Mouse (Mus musculus) liver, adult 2 months (tissue): ENCODE measurements around the gene Kif6. TPM values are rescaled to one million over a fixed set of nuclear protein-coding genes. Genes with fewer than 3 reads are reported as not detected.

Experiments used
- DNase-seq: peaks from one replicate; pipeline ENCODE4 v3.0.0-alpha.2; 2011; ENCODE audit warnings: low read depth, low spot score; ENCODE audit errors: extremely low read depth
- H3K27ac ChIP-seq: fragments of 200-500 bp; replicated peaks from 2 replicates; pipeline ENCODE4 v1.5.1; 2012; ENCODE audit warnings: low read depth, mild to moderate bottlenecking, control low read depth, inconsistent platforms, low read length; ENCODE audit not compliant: insufficient read depth
- H3K27me3 ChIP-seq: fragments of 200-500 bp; 2 replicates; pipeline ENCODE4 v1.6.1; 2012; ENCODE audit warnings: mild to moderate bottlenecking, moderate library complexity, low read length, inconsistent platforms; ENCODE audit not compliant: control insufficient read depth, insufficient read depth
- H3K36me3 ChIP-seq: fragments of 200-500 bp; 2 replicates; pipeline ENCODE4 v1.6.1; 2012; ENCODE audit warnings: low read length, inconsistent platforms; ENCODE audit not compliant: control insufficient read depth, insufficient read depth
- H3K4me1 ChIP-seq: fragments of 200-500 bp; 2 replicates; pipeline ENCODE4 v1.6.1; 2011; ENCODE audit warnings: low read length; ENCODE audit not compliant: control insufficient read depth, insufficient read depth
- H3K4me3 ChIP-seq: fragments of 200-500 bp; 2 replicates; pipeline ENCODE4 v1.5.1; 2011; ENCODE audit warnings: low read depth, mild to moderate bottlenecking, control low read depth, low read length, moderate library complexity; ENCODE audit not compliant: insufficient read depth
- H3K79me2 ChIP-seq: fragments of 200-500 bp; 2 replicates; pipeline ENCODE4 v1.6.1; 2012; ENCODE audit warnings: inconsistent platforms, mild to moderate bottlenecking, low read length, moderate library complexity; ENCODE audit not compliant: control insufficient read depth, insufficient read depth
- H3K9ac ChIP-seq: fragments of 200-500 bp; 2 replicates; pipeline ENCODE4 v1.6.1; 2012; ENCODE audit warnings: low read depth, mild to moderate bottlenecking, control low read depth, inconsistent platforms, low read length
- CTCF ChIP-seq: fragments of 200-500 bp; IDR thresholded peaks from 2 replicates; pipeline ENCODE4 v1.5.1; 2011; ENCODE audit warnings: low read depth, low read length, control low read depth
- POLR2A ChIP-seq: fragments of 200-500 bp; IDR thresholded peaks from 2 replicates; pipeline ENCODE4 v1.6.1; 2011; ENCODE audit warnings: low read length, control low read depth; ENCODE audit not compliant: insufficient read depth; ENCODE audit errors: extremely low read depth
- WGBS: fragments of 180-500 bp; shearing (Covaris S2); methylation state at CpG from one replicate; pipeline ENCODE4 v1.1.7; 2018; 5-methylcytosine and 5-hydroxymethylcytosine counted together
- polyA plus RNA-seq: library from polyadenylated mRNA; depleted of rRNA; stranded (reverse); fragments of >200 nt; gene quantifications from 2 replicates; pipeline ENCODE4 v1.2.3, GENCODE M21; 2012
- total RNA-seq: library from RNA; depleted of rRNA; stranded (reverse); fragments of >200 nt; gene quantifications from 2 replicates; pipeline ENCODE4 v1.2.3, GENCODE M21; 2014

The Kif6 gene
- total and polyA plus RNA-seq, 2 experiments = not detected

GRCm38 (mm10) chr17:49927611-49928010 lies 312.7 kb downstream of the Kif6 start:
- no peaks in the 10 kb centered on the region for H3K79me2 ChIP-seq
- H3K27me3 ChIP-seq = no peaks in the 10 kb centered on the region
- H3K36me3 ChIP-seq = no peaks in the 10 kb centered on the region
- H3K9ac ChIP-seq = no peak overlapping the region
- DNase-seq = no peak
- no peak overlapping the region for H3K27ac ChIP-seq
- 79% methylated on average over 2 of the region's 2 CpGs for WGBS
- no peak for TF ChIP-seq POLR2A
- no peak for TF ChIP-seq CTCF
- no peaks in the 10 kb centered on the region for H3K4me1 ChIP-seq
- no peak overlapping the region for H3K4me3 ChIP-seq

- Histone ChIP-seq H3K4me3 (no peak overlapping the region), H3K4me1 (no peaks in the 10 kb centered on the region), H3K79me2 (no peaks in the 10 kb centered on the region), H3K36me3 (no peaks in the 10 kb centered on the region), H3K9ac (no peak overlapping the region), H3K27me3 (no peaks in the 10 kb centered on the region), H3K27ac (no peak overlapping the region)
- WGBS = 55% methylated on average over 3 of the region's 3 CpGs
- TF ChIP-seq POLR2A (no peak), CTCF (no peak)
- no peak for DNase-seq
Observed at GRCm38 (mm10) chr17:49933806-49934205, 318.9 kb downstream of the Kif6 start.

- Histone ChIP-seq H3K27ac (no peak overlapping the region), H3K27me3 (no peaks in the 10 kb centered on the region), H3K4me3 (no peak overlapping the region), H3K9ac (no peak overlapping the region), H3K79me2 (no peaks in the 10 kb centered on the region), H3K36me3 (no peaks in the 10 kb centered on the region), H3K4me1 (no peaks in the 10 kb centered on the region)
- no peak for DNase-seq
- 57% methylated on average over 4 of the region's 4 CpGs for WGBS
- TF ChIP-seq CTCF = no peak
- TF ChIP-seq POLR2A = no peak
Observed at GRCm38 (mm10) chr17:49934586-49934985, 319.6 kb downstream of the Kif6 start.

GRCm38 (mm10) chr17:49935602-49936205 lies 320.8 kb downstream of the Kif6 start:
- Histone ChIP-seq H3K79me2 (no peaks in the 10 kb centered on the region), H3K4me1 (no peaks in the 10 kb centered on the region), H3K27me3 (no peaks in the 10 kb centered on the region), H3K27ac (no peak overlapping the region), H3K36me3 (no peaks in the 10 kb centered on the region), H3K9ac (no peak overlapping the region), H3K4me3 (no peak overlapping the region)
- DNase-seq = peak; percentile 18
- 6% methylated on average over 4 of the region's 4 CpGs for WGBS
- TF ChIP-seq CTCF (peak; percentile 98), POLR2A (no peak)

GRCm38 (mm10) chr17:49936214-49936613 lies 321.3 kb downstream of the Kif6 start:
- TF ChIP-seq CTCF = no peak
- no peak for TF ChIP-seq POLR2A
- H3K79me2 ChIP-seq = no peaks in the 10 kb centered on the region
- no peak for DNase-seq
- no peaks in the 10 kb centered on the region for H3K4me1 ChIP-seq
- no peaks in the 10 kb centered on the region for H3K36me3 ChIP-seq
- no peaks in the 10 kb centered on the region for H3K27me3 ChIP-seq
- no peak overlapping the region for H3K27ac ChIP-seq
- H3K9ac ChIP-seq = no peak overlapping the region
- 43% methylated on average over 2 of the region's 2 CpGs for WGBS
- H3K4me3 ChIP-seq = no peak overlapping the region

- no peaks in the 10 kb centered on the region for H3K27me3 ChIP-seq
- TF ChIP-seq POLR2A = no peak
- TF ChIP-seq CTCF = no peak
- H3K9ac ChIP-seq = no peak overlapping the region
- no peaks in the 10 kb centered on the region for H3K4me1 ChIP-seq
- H3K4me3 ChIP-seq = no peak overlapping the region
- H3K27ac ChIP-seq = no peak overlapping the region
- no peak for DNase-seq
- H3K36me3 ChIP-seq = no peaks in the 10 kb centered on the region
- H3K79me2 ChIP-seq = no peaks in the 10 kb centered on the region
- WGBS = 73% methylated on average over 7 of the region's 7 CpGs
Observed at GRCm38 (mm10) chr17:49939146-49939545, 324.2 kb downstream of the Kif6 start.
